Comparison of ENCODE assay signal across 15 mouse cellular contexts in the genomic region with DNA sequence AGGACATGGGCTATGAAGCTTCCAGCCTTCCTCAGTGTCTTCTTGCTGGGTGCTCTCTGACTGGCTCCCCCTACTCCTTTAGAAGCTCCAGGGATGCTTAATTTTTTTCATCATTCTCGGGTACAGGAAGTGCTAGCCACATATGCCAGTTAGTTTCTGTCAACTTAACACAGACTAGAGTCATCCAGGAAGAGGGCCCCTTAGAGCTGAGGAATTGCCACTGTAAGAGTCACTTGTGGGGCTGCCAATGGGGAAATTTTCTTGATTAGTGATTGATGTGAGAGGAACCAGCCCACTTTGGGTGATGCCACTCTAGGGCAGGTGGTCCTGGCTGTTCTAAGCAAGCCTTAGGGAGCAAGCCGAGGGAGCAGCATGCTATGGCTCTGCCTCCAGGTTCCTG.
"Had no signal": no experiment of that assay in that cellular context is flagged by ENCODE, and none has a peak within 500 bp of the region (broad histone marks: within the 10 kb centered on the region; RNA-seq: fewer than 3 reads in every experiment).

No protein-coding gene starts in this region.

- H3K4me3 ChIP-seq: liver, embryonic 13.5 days; midbrain, embryonic 12.5 days; midbrain, embryonic 15.5 days; neural tube, embryonic 13.5 days; stomach, embryonic 15.5 days had no signal

- ATAC-seq: lung, postnatal 0 days; midbrain, embryonic 15.5 days had no signal

- DNase-seq: kidney, adult 2 months; kidney, postnatal 25 days; liver, embryonic 13.5 days; lung, embryonic 14.5 days; retina, postnatal 1 day; spleen, adult 18-20 months; thymus, adult 18-20 months; thymus, postnatal 14 days had no signal

- H3K27ac ChIP-seq: kidney, postnatal 0 days; liver, embryonic 13.5 days; macrophage; midbrain, embryonic 12.5 days; midbrain, embryonic 15.5 days; neural tube, embryonic 13.5 days; stomach, embryonic 15.5 days had no signal
